Mouse (Mus musculus) fibroblast of lung, adult 2 months (primary cell): ENCODE measurements around the gene Cacna1i.
A peak's percentile ranks its signal among the peaks of the same experiment; 100 is the strongest.

ENCODE experiments used
- DNase-seq: peaks from one replicate; pipeline ENCODE4 v3.0.0-alpha.2; 2011; ENCODE audit warnings: low read depth

The Cacna1i gene

GRCm38 (mm10) chr15:80271858-80272396 lies 15.1 kb upstream of the Cacna1i start:
- no peak for DNase-seq

GRCm38 (mm10) chr15:80277107-80277506 lies 9.9 kb upstream of the Cacna1i start:
- no peak for DNase-seq

- DNase-seq: no peak
These were observed 9.4 kb upstream of the Cacna1i start for GRCm38 (mm10) chr15:80277625-80278024.

GRCm38 (mm10) chr15:80278121-80278759 lies 8.8 kb upstream of the Cacna1i start:
- no peak for DNase-seq

GRCm38 (mm10) chr15:80279053-80279452 lies 8.0 kb upstream of the Cacna1i start:
- no peak for DNase-seq

- no peak for DNase-seq
These were observed 6.4 kb upstream of the Cacna1i start for GRCm38 (mm10) chr15:80280646-80281045.

- DNase-seq: no peak
These were observed 998 bp downstream of the Cacna1i start for GRCm38 (mm10) chr15:80288036-80288435.

- peak; percentile 15 for DNase-seq
These were observed 2.4 kb downstream of the Cacna1i start for GRCm38 (mm10) chr15:80289436-80289835.

GRCm38 (mm10) chr15:80297146-80297545 lies 10.1 kb downstream of the Cacna1i start:
- DNase-seq: no peak

- DNase-seq: no peak
These were observed 16.7 kb downstream of the Cacna1i start for GRCm38 (mm10) chr15:80303779-80304178.

GRCm38 (mm10) chr15:80304188-80304587 lies 17.1 kb downstream of the Cacna1i start:
- no peak for DNase-seq

- DNase-seq: no peak
These were observed 19.1 kb downstream of the Cacna1i start for GRCm38 (mm10) chr15:80306146-80306545.

GRCm38 (mm10) chr15:80314731-80315130 lies 27.7 kb downstream of the Cacna1i start:
- DNase-seq: no peak

GRCm38 (mm10) chr15:80316966-80317634 lies 30.1 kb downstream of the Cacna1i start:
- DNase-seq: no peak

GRCm38 (mm10) chr15:80317841-80318530 lies 30.9 kb downstream of the Cacna1i start:
- DNase-seq: peak; percentile 13

- no peak for DNase-seq
These were observed 31.7 kb downstream of the Cacna1i start for GRCm38 (mm10) chr15:80318543-80319255.

GRCm38 (mm10) chr15:80319315-80319714 lies 32.3 kb downstream of the Cacna1i start:
- peak; percentile 16 for DNase-seq

- no peak for DNase-seq
These were observed 32.9 kb downstream of the Cacna1i start for GRCm38 (mm10) chr15:80319921-80320320.

- no peak for DNase-seq
These were observed 38.2 kb downstream of the Cacna1i start for GRCm38 (mm10) chr15:80325207-80325606.

- DNase-seq: no peak
These were observed 38.7 kb downstream of the Cacna1i start for GRCm38 (mm10) chr15:80325756-80326155.

- DNase-seq: no peak
These were observed 39.9 kb downstream of the Cacna1i start for GRCm38 (mm10) chr15:80326947-80327346.
